Comparison of ENCODE assay signal across 8 mouse cellular contexts in the genomic region with DNA sequence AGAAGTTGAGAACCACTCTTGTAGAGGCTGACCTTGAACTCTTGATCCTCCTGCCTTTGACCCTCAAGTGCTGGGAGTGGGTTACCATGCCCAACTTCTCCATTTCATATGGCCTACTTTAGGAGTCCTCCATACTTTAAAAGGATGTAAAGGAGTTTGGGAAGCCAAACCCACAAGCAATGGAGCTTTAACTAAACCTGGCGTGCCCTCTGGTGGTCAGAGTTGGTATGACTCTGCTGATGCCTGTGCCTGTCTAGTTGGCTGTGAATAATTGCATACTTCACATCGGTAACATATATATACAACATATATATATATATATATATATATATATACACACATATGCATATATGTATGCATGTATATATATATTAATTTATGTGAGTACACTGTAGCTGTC. TPM values are rescaled to one million over a fixed set of nuclear protein-coding genes. Genes with fewer than 3 reads are reported as not detected.
DNase-seq lines count a peak whose midpoint lies in the region; ATAC-seq and TF ChIP-seq lines count a peak whose summit lies in the region.

No protein-coding gene starts in this region.

- H3K27me3 ChIP-seq in E14TG2a.4 (ENCODE audit: insufficient read depth, low read length): peaks cover 3% of the 10 kb centered on the region
- H3K27me3 ChIP-seq in liver, embryonic 13.5 days: peaks cover 22% of the 10 kb centered on the region

- no peak overlapping the region for H3K4me2 ChIP-seq in liver, embryonic 13.5 days

- no peak overlapping the region for H3K27ac ChIP-seq in liver, embryonic 13.5 days

- peak; percentile 43 for ATAC-seq in liver, embryonic 13.5 days (ENCODE audit: low read depth)
- no peak; the same call in 1 of the 2 replicates for ATAC-seq in monocyte, adult 5-6 weeks (replicated peaks; ENCODE audit: insufficient number of reproducible peaks, low FRiP score, low TSS enrichment, poor library complexity, severe bottlenecking)

- DNase-seq in 416B (ENCODE audit: low read depth): peak; percentile 67
- peak; percentile 77 for DNase-seq in cerebellum, adult 11-12 months
- DNase-seq in frontal cortex, postnatal 25 days (ENCODE audit: low spot score in 2 of 2): peak; percentile 93 to 97
- peak; percentile 91 for DNase-seq in kidney, postnatal 10 days
- DNase-seq in liver, embryonic 13.5 days: peak; percentile 67
- DNase-seq in right cerebral cortex, postnatal 14 days: peak; percentile 92

- peaks cover 20% of the 10 kb centered on the region for H3K4me1 ChIP-seq in E14TG2a.4 (replicated peaks; ENCODE audit: low read depth, low read length)
- H3K4me1 ChIP-seq in liver, embryonic 13.5 days (replicated peaks): peaks cover 25% of the 10 kb centered on the region

- H3K9me3 ChIP-seq in E14TG2a.4 (ENCODE audit: low read length): peaks cover 2% of the 10 kb centered on the region; the same call in 1 of the 2 replicates
- H3K9me3 ChIP-seq in liver, embryonic 13.5 days (replicated peaks): no peaks in the 10 kb centered on the region

- TF ChIP-seq CTCF in E14TG2a.4 (conservative IDR thresholded peaks at IDR 0.05; ENCODE audit: low read length): peak; percentile 73

- 7% methylated on average over 2 of the region's 2 CpGs for WGBS in liver, embryonic 13.5 days (ENCODE audit: insufficient replicate concordance)

- H3K4me3 ChIP-seq in E14TG2a.4 (replicated peaks; ENCODE audit: low read length): no peak overlapping the region
- H3K4me3 ChIP-seq in liver, embryonic 13.5 days (replicated peaks): no peak overlapping the region

- no peaks in the 10 kb centered on the region for H3K36me3 ChIP-seq in E14TG2a.4 (ENCODE audit: insufficient read depth, low read length)
- no peaks in the 10 kb centered on the region for H3K36me3 ChIP-seq in liver, embryonic 13.5 days

- no peak overlapping the region for H3K9ac ChIP-seq in liver, embryonic 13.5 days

RNA-seq across cellular contexts. Expression of a gene that starts 4.2 kb away (rescaled TPM):
- polyA plus RNA-seq in liver, embryonic 13.5 days (2015; fragmentation: Nextera tagmentation; extraction: Ambion mirVana): 12.6 and 14.8 TPM in 2 replicates
- not detected in 3 replicates for total RNA-seq in monocyte, adult 5-6 weeks (2017)

RNA-seq across cellular contexts. Expression of a gene that starts 7.4 kb away (rescaled TPM):
- 0.08 and 0.09 TPM in 2 replicates for polyA plus RNA-seq in liver, embryonic 13.5 days (2015; fragmentation: Nextera tagmentation; extraction: Ambion mirVana)
- 0.19 to 0.64 TPM (median 0.29 TPM) in 3 replicates for total RNA-seq in monocyte, adult 5-6 weeks (2017)

RNA-seq across cellular contexts. Expression of a gene that starts 38.7 kb away (rescaled TPM):
- 54.0 and 61.1 TPM in 2 replicates for polyA plus RNA-seq in liver, embryonic 13.5 days (2015; fragmentation: Nextera tagmentation; extraction: Ambion mirVana)
- 25.8 to 48.8 TPM (median 35.1 TPM) in 3 replicates for total RNA-seq in monocyte, adult 5-6 weeks (2017)
